Mouse (Mus musculus) kidney, postnatal 0 days (tissue): Measurements from ENCODE around the gene Nptxr. TPM values are rescaled to one million over a fixed set of nuclear protein-coding genes. Genes with fewer than 3 reads are reported as not detected.

Source experiments
- ATAC-seq: fragments of 200-750 bp; cut with Nextera tagmentation; replicated peaks from 2 replicates; pipeline ENCODE4 v1.8.0; 2017; ENCODE audit warnings: low read depth, moderate number of reproducible peaks, moderate TSS enrichment, moderate library complexity; ENCODE audit not compliant: low FRiP score
- DNase-seq: peaks from one replicate; pipeline ENCODE4 v3.0.0-alpha.2; 2016; ENCODE audit warnings: low spot score
- H3K27ac ChIP-seq: fragments of 300-500 bp; sonication (generic); 2 replicates; pipeline ENCODE4 v1.5.1; 2014; ENCODE audit warnings: mild to moderate bottlenecking
- H3K27me3 ChIP-seq: fragments of 300-500 bp; sonication (generic); 2 replicates; pipeline ENCODE4 v1.6.1; 2014; ENCODE audit warnings: low read length, mixed read lengths; ENCODE audit not compliant: insufficient read depth
- H3K36me3 ChIP-seq: fragments of 300-500 bp; sonication (generic); 2 replicates; pipeline ENCODE4 v1.6.1; 2014; ENCODE audit warnings: low read length, mixed read lengths; ENCODE audit not compliant: insufficient read depth
- H3K4me1 ChIP-seq: fragments of 300-500 bp; sonication (generic); replicated peaks from 2 replicates; pipeline ENCODE4 v1.6.1; 2014; ENCODE audit warnings: antibody characterized with exemption, low read length, mixed read lengths; ENCODE audit not compliant: insufficient read depth
- H3K4me2 ChIP-seq: fragments of 300-500 bp; sonication (generic); 2 replicates; pipeline ENCODE4 v1.6.1; 2014; ENCODE audit warnings: mild to moderate bottlenecking, low read length, moderate library complexity, mixed read lengths
- H3K4me3 ChIP-seq: fragments of 300-500 bp; sonication (generic); replicated peaks from 2 replicates; pipeline ENCODE4 v1.5.1; 2014; ENCODE audit warnings: low read depth, low read length
- H3K9ac ChIP-seq: fragments of 300-500 bp; sonication (generic); 2 replicates; pipeline ENCODE4 v1.6.1; 2014; ENCODE audit warnings: low read depth, low read length
- H3K9me3 ChIP-seq: fragments of 300-500 bp; sonication (generic); replicated peaks from 2 replicates; pipeline ENCODE4 v1.6.1; 2016; ENCODE audit warnings: low read length, inconsistent platforms, mixed read lengths
- CTCF ChIP-seq: IDR thresholded peaks from 2 replicates; pipeline ENCODE4 v1.5.1; 2016; ENCODE audit warnings: antibody characterized with exemption, low read depth, mild to moderate bottlenecking, moderate library complexity
- WGBS: fragments of 180-500 bp; shearing (Covaris S2); extraction: QIAGEN DNeasy Blood & Tissue Kit; methylation state at CpG from one replicate; pipeline ENCODE4 v1.1.7; 2014; 5-methylcytosine and 5-hydroxymethylcytosine counted together
- polyA plus RNA-seq: library from polyadenylated mRNA; unstranded; fragments of >200 nt; fragmentation: Nextera tagmentation; extraction: Ambion mirVana; gene quantifications from 2 replicates; pipeline ENCODE4 v1.2.1, GENCODE M21; 2015

Gene Nptxr
- polyA plus RNA-seq, 1 experiment from 2014 or later, result 1.1 TPM

GRCm38 (mm10) chr15:79829431-79829830, 24.9 kb upstream of the Nptxr start:
- H3K9ac ChIP-seq, result no peak overlapping the region
- H3K4me3 ChIP-seq, result no peak overlapping the region
- peaks cover 18% of the 10 kb centered on the region for H3K4me1 ChIP-seq
- 76% methylated on average over 5 of the region's 5 CpGs for WGBS
- H3K27ac ChIP-seq, result no peak overlapping the region
- no peak overlapping the region for H3K4me2 ChIP-seq
- H3K9me3 ChIP-seq, result no peaks in the 10 kb centered on the region
- no peaks in the 10 kb centered on the region for H3K27me3 ChIP-seq
- ATAC-seq, result no peak
- H3K36me3 ChIP-seq, result peaks cover 20% of the 10 kb centered on the region
- no peak for TF ChIP-seq CTCF
- no peak for DNase-seq

GRCm38 (mm10) chr15:79828366-79829035, 23.9 kb upstream of the Nptxr start:
- H3K36me3 ChIP-seq, result peaks cover 22% of the 10 kb centered on the region
- H3K4me2 ChIP-seq, result peak overlapping the region; percentile 41
- 44% methylated on average over 46 of the region's 46 CpGs for WGBS
- no peak overlapping the region for H3K4me3 ChIP-seq
- peak; percentile 21; the same call in 1 of the 2 replicates for ATAC-seq
- H3K27ac ChIP-seq, result no peak overlapping the region
- no peaks in the 10 kb centered on the region for H3K27me3 ChIP-seq
- no peaks in the 10 kb centered on the region for H3K9me3 ChIP-seq
- peaks cover 18% of the 10 kb centered on the region for H3K4me1 ChIP-seq
- TF ChIP-seq CTCF, result peak; percentile 56
- no peak overlapping the region for H3K9ac ChIP-seq
- DNase-seq, result peak; percentile 48

- no peak for TF ChIP-seq CTCF
- H3K9me3 ChIP-seq, result no peaks in the 10 kb centered on the region
- WGBS, result 79% methylated on average over 11 of the region's 11 CpGs
- peaks cover 29% of the 10 kb centered on the region for H3K36me3 ChIP-seq
- H3K4me2 ChIP-seq, result no peak overlapping the region
- no peaks in the 10 kb centered on the region for H3K27me3 ChIP-seq
- H3K4me3 ChIP-seq, result no peak overlapping the region
- H3K4me1 ChIP-seq, result peaks cover 13% of the 10 kb centered on the region
- no peak for DNase-seq
- no peak for ATAC-seq
- H3K9ac ChIP-seq, result no peak overlapping the region
- H3K27ac ChIP-seq, result no peak overlapping the region
Measured at GRCm38 (mm10) chr15:79827778-79828210, 23.2 kb upstream of the Nptxr start.

GRCm38 (mm10) chr15:79827061-79827777, 22.7 kb upstream of the Nptxr start:
- TF ChIP-seq CTCF, result no peak
- DNase-seq (no peak), ATAC-seq (no peak)
- 88% methylated on average over 14 of the region's 14 CpGs for WGBS
- Histone ChIP-seq H3K4me3 (no peak overlapping the region), H3K4me1 (peaks cover 7% of the 10 kb centered on the region; the same call in 1 of the 2 replicates), H3K27ac (no peak overlapping the region), H3K9me3 (no peaks in the 10 kb centered on the region), H3K9ac (no peak overlapping the region), H3K36me3 (peaks cover 32% of the 10 kb centered on the region), H3K4me2 (no peak overlapping the region), H3K27me3 (no peaks in the 10 kb centered on the region)

GRCm38 (mm10) chr15:79826221-79826935, 21.8 kb upstream of the Nptxr start:
- Histone ChIP-seq H3K4me3 (no peak overlapping the region), H3K27ac (no peak overlapping the region), H3K9me3 (no peaks in the 10 kb centered on the region), H3K36me3 (peaks cover 32% of the 10 kb centered on the region), H3K27me3 (no peaks in the 10 kb centered on the region), H3K4me1 (peaks cover 7% of the 10 kb centered on the region; the same call in 1 of the 2 replicates), H3K4me2 (no peak overlapping the region), H3K9ac (no peak overlapping the region)
- DNase-seq (no peak), ATAC-seq (no peak)
- TF ChIP-seq CTCF, result no peak
- 83% methylated on average over 9 of the region's 9 CpGs for WGBS

- Histone ChIP-seq H3K27ac (no peak overlapping the region), H3K9me3 (no peaks in the 10 kb centered on the region), H3K27me3 (no peaks in the 10 kb centered on the region), H3K4me2 (no peak overlapping the region), H3K4me3 (no peak overlapping the region), H3K4me1 (peaks cover 7% of the 10 kb centered on the region; the same call in 1 of the 2 replicates), H3K36me3 (peaks cover 32% of the 10 kb centered on the region), H3K9ac (no peak overlapping the region)
- DNase-seq, result peak; percentile 49
- ATAC-seq, result no peak
- TF ChIP-seq CTCF, result peak; percentile 65
- 69% methylated on average over 14 of the region's 14 CpGs for WGBS
Measured at GRCm38 (mm10) chr15:79825146-79825825, 20.7 kb upstream of the Nptxr start.
